Mouse (Mus musculus): ENCODE results near the gene Ptgfrn. TPM values are rescaled to one million over a fixed set of nuclear protein-coding genes. Genes with fewer than 3 reads are reported as not detected.

The Ptgfrn gene
- polyA plus RNA-seq (2014; fragmentation: Nextera tagmentation; extraction: Ambion mirVana): 8.4 and 8.8 TPM in 2 replicates

- H3K27me3 ChIP-seq (replicated peaks; ENCODE audit: control insufficient read depth, insufficient read depth, low read length): no peaks in the 10 kb centered on the region
- WGBS: under 1% methylated on average over 69 of the region's 81 CpGs
- H3K4me1 ChIP-seq (replicated peaks; ENCODE audit: control insufficient read depth, insufficient read depth, low read length): peaks cover 33% of the 10 kb centered on the region
- H3K27ac ChIP-seq (ENCODE audit: low read depth): peak within 1 kb of the TSS; percentile 89
- peak within 1 kb of the TSS; percentile 78 for H3K9ac ChIP-seq (ENCODE audit: low read length)
- H3K4me2 ChIP-seq (ENCODE audit: low read length): peak within 1 kb of the TSS; percentile 70
- ATAC-seq (replicated peaks; ENCODE audit: low FRiP score, low TSS enrichment, low read depth) (peak; percentile 76), DNase-seq (ENCODE audit: low spot score) (peak; percentile 91)
- H3K9me3 ChIP-seq (ENCODE audit: control insufficient read depth, low read length): no peaks in the 10 kb centered on the region
- no peaks in the 10 kb centered on the region for H3K36me3 ChIP-seq (ENCODE audit: control insufficient read depth, insufficient read depth, low read length)
- peak within 1 kb of the TSS; percentile 51 for H3K4me3 ChIP-seq (ENCODE audit: low read depth, low read length)
Measured at GRCm38 (mm10) chr3:101110043-101110837, at the start of gene Ptgfrn. Gene Ptgfrn (minus strand): TSS chr3:101110278.

GRCm38 (mm10) chr3:101159701-101160100, 49.6 kb upstream of the Ptgfrn start:
- Histone ChIP-seq H3K9me3 (ENCODE audit: control insufficient read depth, low read length) (no peaks in the 10 kb centered on the region), H3K4me1 (replicated peaks; ENCODE audit: control insufficient read depth, insufficient read depth, low read length) (peaks cover 31% of the 10 kb centered on the region), H3K9ac (ENCODE audit: low read length) (no peak overlapping the region), H3K4me2 (ENCODE audit: low read length) (no peak overlapping the region), H3K36me3 (ENCODE audit: control insufficient read depth, insufficient read depth, low read length) (no peaks in the 10 kb centered on the region), H3K27me3 (replicated peaks; ENCODE audit: control insufficient read depth, insufficient read depth, low read length) (no peaks in the 10 kb centered on the region), H3K4me3 (ENCODE audit: low read depth, low read length) (no peak overlapping the region), H3K27ac (ENCODE audit: low read depth) (no peak overlapping the region)
- 80% methylated on average over 4 of the region's 4 CpGs for WGBS
- ATAC-seq (replicated peaks; ENCODE audit: low FRiP score, low TSS enrichment, low read depth): no peak
- DNase-seq (ENCODE audit: low spot score): no peak

GRCm38 (mm10) chr3:101154067-101154466, 44.0 kb upstream of the Ptgfrn start:
- WGBS: 96% methylated on average over 1 of the region's 1 CpGs
- Histone ChIP-seq H3K4me3 (ENCODE audit: low read depth, low read length) (no peak overlapping the region), H3K9me3 (ENCODE audit: control insufficient read depth, low read length) (0 out of 2 replicates have a peak, but pooled peaks cover 2% of the 10 kb centered on the region), H3K4me1 (replicated peaks; ENCODE audit: control insufficient read depth, insufficient read depth, low read length) (no peaks in the 10 kb centered on the region), H3K27ac (ENCODE audit: low read depth) (no peak overlapping the region), H3K9ac (ENCODE audit: low read length) (no peak overlapping the region), H3K27me3 (replicated peaks; ENCODE audit: control insufficient read depth, insufficient read depth, low read length) (no peaks in the 10 kb centered on the region), H3K36me3 (ENCODE audit: control insufficient read depth, insufficient read depth, low read length) (no peaks in the 10 kb centered on the region), H3K4me2 (ENCODE audit: low read length) (no peak overlapping the region)
- peak; percentile 9 for DNase-seq (ENCODE audit: low spot score)
- no peak for ATAC-seq (replicated peaks; ENCODE audit: low FRiP score, low TSS enrichment, low read depth)

DNA sequence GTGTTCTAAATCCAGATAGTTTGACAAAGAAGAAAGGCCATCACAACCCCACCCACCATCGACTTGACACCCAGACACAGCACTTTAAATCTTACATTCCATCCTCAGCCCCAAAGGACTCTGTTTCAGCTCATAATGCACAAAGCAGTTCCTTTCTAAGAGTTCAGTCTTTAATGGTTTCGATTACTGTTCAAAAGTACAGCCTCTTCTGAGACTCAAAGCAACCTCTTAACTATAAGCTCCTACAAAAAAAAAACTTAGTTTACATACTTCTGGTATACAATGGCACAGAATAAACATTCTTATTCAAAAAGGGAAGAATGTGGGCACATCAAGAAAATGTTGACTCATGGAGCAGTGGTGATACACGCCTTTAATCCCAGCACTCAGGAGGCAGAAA, 43.3 kb upstream of the Ptgfrn start:
- no peak overlapping the region for H3K27ac ChIP-seq (ENCODE audit: low read depth)
- no peaks in the 10 kb centered on the region for H3K4me1 ChIP-seq (replicated peaks; ENCODE audit: control insufficient read depth, insufficient read depth, low read length)
- ATAC-seq (replicated peaks; ENCODE audit: low FRiP score, low TSS enrichment, low read depth): no peak
- H3K36me3 ChIP-seq (ENCODE audit: control insufficient read depth, insufficient read depth, low read length): no peaks in the 10 kb centered on the region
- DNase-seq (ENCODE audit: low spot score): no peak
- 68% methylated on average over 3 of the region's 3 CpGs for WGBS
- no peak overlapping the region for H3K4me2 ChIP-seq (ENCODE audit: low read length)
- H3K9ac ChIP-seq (ENCODE audit: low read length): no peak overlapping the region
- 0 out of 2 replicates have a peak, but pooled peaks cover 2% of the 10 kb centered on the region for H3K9me3 ChIP-seq (ENCODE audit: control insufficient read depth, low read length)
- no peak overlapping the region for H3K4me3 ChIP-seq (ENCODE audit: low read depth, low read length)
- no peaks in the 10 kb centered on the region for H3K27me3 ChIP-seq (replicated peaks; ENCODE audit: control insufficient read depth, insufficient read depth, low read length)

GRCm38 (mm10) chr3:101146126-101146772, 36.2 kb upstream of the Ptgfrn start:
- DNase-seq (ENCODE audit: low spot score): no peak
- no peaks in the 10 kb centered on the region for H3K9me3 ChIP-seq (ENCODE audit: control insufficient read depth, low read length)
- H3K27ac ChIP-seq (ENCODE audit: low read depth): no peak overlapping the region
- H3K4me1 ChIP-seq (replicated peaks; ENCODE audit: control insufficient read depth, insufficient read depth, low read length): no peaks in the 10 kb centered on the region
- 73% methylated on average over 7 of the region's 7 CpGs for WGBS
- no peak overlapping the region for H3K4me2 ChIP-seq (ENCODE audit: low read length)
- no peak overlapping the region for H3K9ac ChIP-seq (ENCODE audit: low read length)
- H3K4me3 ChIP-seq (ENCODE audit: low read depth, low read length): no peak overlapping the region
- no peaks in the 10 kb centered on the region for H3K36me3 ChIP-seq (ENCODE audit: control insufficient read depth, insufficient read depth, low read length)
- no peak for ATAC-seq (replicated peaks; ENCODE audit: low FRiP score, low TSS enrichment, low read depth)
- H3K27me3 ChIP-seq (replicated peaks; ENCODE audit: control insufficient read depth, insufficient read depth, low read length): no peaks in the 10 kb centered on the region

GRCm38 (mm10) chr3:101145292-101146046, 35.4 kb upstream of the Ptgfrn start:
- Histone ChIP-seq H3K4me1 (replicated peaks; ENCODE audit: control insufficient read depth, insufficient read depth, low read length) (no peaks in the 10 kb centered on the region), H3K9ac (ENCODE audit: low read length) (no peak overlapping the region), H3K4me2 (ENCODE audit: low read length) (peak overlapping the region; percentile 28; the same call in 1 of the 2 replicates), H3K27ac (ENCODE audit: low read depth) (no peak overlapping the region), H3K4me3 (ENCODE audit: low read depth, low read length) (no peak overlapping the region), H3K27me3 (replicated peaks; ENCODE audit: control insufficient read depth, insufficient read depth, low read length) (no peaks in the 10 kb centered on the region), H3K9me3 (ENCODE audit: control insufficient read depth, low read length) (no peaks in the 10 kb centered on the region), H3K36me3 (ENCODE audit: control insufficient read depth, insufficient read depth, low read length) (no peaks in the 10 kb centered on the region)
- 25% methylated on average over 10 of the region's 10 CpGs for WGBS
- ATAC-seq (replicated peaks; ENCODE audit: low FRiP score, low TSS enrichment, low read depth) (no peak), DNase-seq (ENCODE audit: low spot score) (no peak)

DNA sequence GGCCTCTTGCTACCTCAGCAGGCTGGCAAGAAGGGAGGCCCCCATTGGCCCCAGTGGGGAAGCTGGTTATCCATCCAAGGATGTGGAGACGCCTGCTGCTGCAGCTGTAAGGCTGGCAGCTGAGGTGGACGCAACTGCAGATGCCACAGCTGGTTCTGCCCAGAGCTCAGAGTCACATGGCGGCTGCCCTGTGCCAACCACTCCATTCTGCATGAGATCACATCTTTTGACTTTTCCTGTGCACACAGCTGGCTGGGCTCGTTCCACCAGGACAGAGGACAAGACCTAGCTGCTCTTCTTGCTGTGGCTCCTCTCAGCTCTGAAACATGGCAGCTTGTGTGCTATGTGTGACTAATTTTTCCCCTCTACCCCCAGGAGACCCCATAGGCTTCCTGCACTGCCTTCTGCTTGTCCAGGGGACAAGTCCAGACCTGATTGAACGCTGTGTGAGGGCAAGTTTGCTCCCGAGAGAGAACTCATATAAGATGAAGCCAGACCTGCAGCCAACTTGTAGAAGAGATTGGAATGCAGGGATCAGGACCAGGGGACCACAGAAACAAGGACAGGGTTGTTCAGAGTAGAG, 34.4 kb upstream of the Ptgfrn start:
- Histone ChIP-seq H3K9ac (ENCODE audit: low read length) (no peak overlapping the region), H3K9me3 (ENCODE audit: control insufficient read depth, low read length) (no peaks in the 10 kb centered on the region), H3K4me2 (ENCODE audit: low read length) (no peak overlapping the region), H3K4me3 (ENCODE audit: low read depth, low read length) (no peak overlapping the region), H3K36me3 (ENCODE audit: control insufficient read depth, insufficient read depth, low read length) (no peaks in the 10 kb centered on the region), H3K27me3 (replicated peaks; ENCODE audit: control insufficient read depth, insufficient read depth, low read length) (no peaks in the 10 kb centered on the region), H3K4me1 (replicated peaks; ENCODE audit: control insufficient read depth, insufficient read depth, low read length) (no peaks in the 10 kb centered on the region), H3K27ac (ENCODE audit: low read depth) (no peak overlapping the region)
- 73% methylated on average over 6 of the region's 6 CpGs for WGBS
- ATAC-seq (replicated peaks; ENCODE audit: low FRiP score, low TSS enrichment, low read depth): no peak
- no peak for DNase-seq (ENCODE audit: low spot score)

DNA sequence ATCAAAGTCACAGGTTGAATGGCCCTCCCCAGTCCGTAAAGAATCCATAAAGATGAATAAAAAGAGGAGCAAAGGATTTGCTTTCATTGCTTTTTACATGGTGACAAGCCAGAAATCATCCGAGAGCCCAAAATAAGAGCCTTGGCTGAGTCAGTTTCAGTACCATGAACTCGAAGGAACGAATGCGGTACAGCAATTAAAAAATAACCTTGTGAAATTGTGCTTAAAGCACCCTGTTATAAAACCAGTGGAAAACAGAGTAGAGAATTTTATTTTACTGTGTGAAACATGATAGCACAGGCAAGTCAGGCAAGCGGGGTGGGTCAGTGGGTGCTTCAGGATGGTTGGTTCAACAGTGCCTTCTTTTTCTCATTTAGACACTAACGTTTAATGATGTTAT, 33.4 kb upstream of the Ptgfrn start:
- H3K27ac ChIP-seq (ENCODE audit: low read depth): no peak overlapping the region
- H3K4me3 ChIP-seq (ENCODE audit: low read depth, low read length): no peak overlapping the region
- no peak overlapping the region for H3K4me2 ChIP-seq (ENCODE audit: low read length)
- H3K36me3 ChIP-seq (ENCODE audit: control insufficient read depth, insufficient read depth, low read length): no peaks in the 10 kb centered on the region
- no peaks in the 10 kb centered on the region for H3K4me1 ChIP-seq (replicated peaks; ENCODE audit: control insufficient read depth, insufficient read depth, low read length)
- 74% methylated on average over 7 of the region's 7 CpGs for WGBS
- no peak for ATAC-seq (replicated peaks; ENCODE audit: low FRiP score, low TSS enrichment, low read depth)
- H3K27me3 ChIP-seq (replicated peaks; ENCODE audit: control insufficient read depth, insufficient read depth, low read length): no peaks in the 10 kb centered on the region
- no peak for DNase-seq (ENCODE audit: low spot score)
- H3K9me3 ChIP-seq (ENCODE audit: control insufficient read depth, low read length): no peaks in the 10 kb centered on the region
- H3K9ac ChIP-seq (ENCODE audit: low read length): no peak overlapping the region
